Mouse (Mus musculus): ENCODE results near the gene Cfap65. TPM values are rescaled to one million over a fixed set of nuclear protein-coding genes. Genes with fewer than 3 reads are reported as not detected.

Gene Cfap65
- polyA plus RNA-seq, 1 experiment from 2014 or later, result not detected

- peaks cover 84% of the 10 kb centered on the region for H3K27me3 ChIP-seq (ENCODE audit: control insufficient read depth, insufficient read depth, low read length)
- no peak overlapping the region for H3K4me3 ChIP-seq (ENCODE audit: low read depth, low read length)
- H3K27ac ChIP-seq (replicated peaks; ENCODE audit: low read depth, low read length), result no peak overlapping the region
- no peaks in the 10 kb centered on the region; the same call in 1 of the 2 replicates for H3K9me3 ChIP-seq (ENCODE audit: control insufficient read depth, low read length)
- no peak overlapping the region for H3K9ac ChIP-seq (ENCODE audit: low read length)
- ATAC-seq (ENCODE audit: insufficient number of reproducible peaks, low FRiP score, low TSS enrichment, low read depth) (no peak), DNase-seq (ENCODE audit: low spot score) (peak; percentile 79)
- peaks cover 9% of the 10 kb centered on the region for H3K4me1 ChIP-seq (ENCODE audit: control insufficient read depth, insufficient read depth, low read length)
- 3% methylated on average over 20 of the region's 20 CpGs for WGBS
- no peak overlapping the region for H3K4me2 ChIP-seq (ENCODE audit: low read depth, severe bottlenecking)
- no peaks in the 10 kb centered on the region for H3K36me3 ChIP-seq (ENCODE audit: control insufficient read depth, insufficient read depth, low read length)
Observed at GRCm38 (mm10) chr1:74948784-74949665, 13.6 kb upstream of the Cfap65 start.

GRCm38 (mm10) chr1:74947986-74948670, 12.7 kb upstream of the Cfap65 start:
- Histone ChIP-seq H3K36me3 (ENCODE audit: control insufficient read depth, insufficient read depth, low read length) (no peaks in the 10 kb centered on the region), H3K4me3 (ENCODE audit: low read depth, low read length) (0 out of 2 replicates have a peak overlapping the region, but pooled peaks have one; percentile 9), H3K27ac (replicated peaks; ENCODE audit: low read depth, low read length) (no peak overlapping the region), H3K9ac (ENCODE audit: low read length) (no peak overlapping the region), H3K9me3 (ENCODE audit: control insufficient read depth, low read length) (no peaks in the 10 kb centered on the region; the same call in 1 of the 2 replicates), H3K27me3 (ENCODE audit: control insufficient read depth, insufficient read depth, low read length) (peaks cover 76% of the 10 kb centered on the region), H3K4me1 (ENCODE audit: control insufficient read depth, insufficient read depth, low read length) (peaks cover 9% of the 10 kb centered on the region), H3K4me2 (ENCODE audit: low read depth, severe bottlenecking) (peak overlapping the region; percentile 39)
- DNase-seq (ENCODE audit: low spot score) (peak; percentile 47), ATAC-seq (ENCODE audit: insufficient number of reproducible peaks, low FRiP score, low TSS enrichment, low read depth) (no peak)
- WGBS, result 2% methylated on average over 41 of the region's 41 CpGs

DNA sequence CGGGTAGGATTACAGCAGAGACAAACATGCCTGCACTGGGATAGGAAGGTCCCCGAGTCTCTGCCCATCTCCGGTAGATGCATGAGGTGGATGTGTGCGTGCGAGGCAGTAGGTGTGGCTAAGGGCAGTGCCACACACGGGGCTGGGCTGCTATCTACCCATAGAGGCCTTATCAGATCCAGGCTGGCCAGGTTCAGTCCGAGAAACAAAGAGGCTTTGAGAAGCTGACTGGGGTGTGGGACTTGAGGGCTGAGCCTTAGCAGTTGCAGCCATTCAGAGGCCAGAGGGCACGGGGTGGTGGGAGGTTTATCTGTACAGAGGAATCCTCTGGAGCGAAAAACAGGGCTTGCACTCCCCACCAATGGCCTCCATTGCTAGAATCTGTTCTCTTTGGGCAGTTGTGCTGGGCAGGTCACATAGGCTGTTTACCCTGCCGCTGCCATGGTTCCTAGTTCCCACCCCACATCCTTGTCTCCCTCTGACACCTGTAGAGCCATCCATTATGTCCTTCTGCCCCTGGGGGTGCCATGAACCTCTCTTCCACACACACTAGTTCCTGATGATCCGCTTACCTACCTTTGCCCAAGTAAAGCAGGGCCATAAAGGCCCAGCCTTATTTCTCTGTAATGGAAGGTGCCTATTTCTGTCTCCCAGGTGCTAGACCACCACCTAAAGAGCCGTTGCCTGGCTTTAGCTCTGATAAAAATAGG, 6.4 kb upstream of the Cfap65 start:
- no peak overlapping the region for H3K4me2 ChIP-seq (ENCODE audit: low read depth, severe bottlenecking)
- H3K4me3 ChIP-seq (ENCODE audit: low read depth, low read length), result no peak overlapping the region
- 64% methylated on average over 12 of the region's 12 CpGs for WGBS
- no peak overlapping the region for H3K27ac ChIP-seq (replicated peaks; ENCODE audit: low read depth, low read length)
- peaks cover 16% of the 10 kb centered on the region for H3K27me3 ChIP-seq (ENCODE audit: control insufficient read depth, insufficient read depth, low read length)
- DNase-seq (ENCODE audit: low spot score) (no peak), ATAC-seq (ENCODE audit: insufficient number of reproducible peaks, low FRiP score, low TSS enrichment, low read depth) (no peak)
- no peak overlapping the region for H3K9ac ChIP-seq (ENCODE audit: low read length)
- H3K4me1 ChIP-seq (ENCODE audit: control insufficient read depth, insufficient read depth, low read length), result no peaks in the 10 kb centered on the region
- no peaks in the 10 kb centered on the region for H3K9me3 ChIP-seq (ENCODE audit: control insufficient read depth, low read length)
- H3K36me3 ChIP-seq (ENCODE audit: control insufficient read depth, insufficient read depth, low read length), result no peaks in the 10 kb centered on the region

DNA sequence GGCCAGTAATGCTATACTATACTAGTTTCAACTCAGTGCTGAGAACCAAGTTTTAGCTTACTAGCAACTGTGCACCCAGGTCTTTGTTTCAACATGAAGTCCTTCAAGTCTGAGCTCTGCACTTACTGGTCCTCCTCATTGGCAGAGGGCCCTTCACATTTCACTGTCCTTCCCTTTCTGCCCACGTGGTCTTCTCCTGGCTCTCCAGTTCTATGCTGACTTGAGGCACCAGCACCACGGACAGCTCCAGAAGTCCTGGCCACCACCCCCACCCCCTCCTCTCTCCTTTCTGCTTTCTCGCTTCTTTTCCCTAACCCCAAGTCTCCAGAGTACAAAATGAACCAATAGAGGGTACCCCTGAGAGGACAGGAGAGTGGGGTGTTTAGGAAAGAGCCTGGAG, 4.4 kb upstream of the Cfap65 start:
- 4% methylated on average over 3 of the region's 3 CpGs for WGBS
- Histone ChIP-seq H3K4me3 (ENCODE audit: low read depth, low read length) (no peak overlapping the region), H3K27me3 (ENCODE audit: control insufficient read depth, insufficient read depth, low read length) (peaks cover 7% of the 10 kb centered on the region), H3K4me1 (ENCODE audit: control insufficient read depth, insufficient read depth, low read length) (no peaks in the 10 kb centered on the region), H3K9me3 (ENCODE audit: control insufficient read depth, low read length) (no peaks in the 10 kb centered on the region), H3K4me2 (ENCODE audit: low read depth, severe bottlenecking) (no peak overlapping the region), H3K36me3 (ENCODE audit: control insufficient read depth, insufficient read depth, low read length) (no peaks in the 10 kb centered on the region), H3K9ac (ENCODE audit: low read length) (no peak overlapping the region), H3K27ac (replicated peaks; ENCODE audit: low read depth, low read length) (no peak overlapping the region)
- DNase-seq (ENCODE audit: low spot score), result peak; percentile 38
- ATAC-seq (ENCODE audit: insufficient number of reproducible peaks, low FRiP score, low TSS enrichment, low read depth), result no peak

DNA sequence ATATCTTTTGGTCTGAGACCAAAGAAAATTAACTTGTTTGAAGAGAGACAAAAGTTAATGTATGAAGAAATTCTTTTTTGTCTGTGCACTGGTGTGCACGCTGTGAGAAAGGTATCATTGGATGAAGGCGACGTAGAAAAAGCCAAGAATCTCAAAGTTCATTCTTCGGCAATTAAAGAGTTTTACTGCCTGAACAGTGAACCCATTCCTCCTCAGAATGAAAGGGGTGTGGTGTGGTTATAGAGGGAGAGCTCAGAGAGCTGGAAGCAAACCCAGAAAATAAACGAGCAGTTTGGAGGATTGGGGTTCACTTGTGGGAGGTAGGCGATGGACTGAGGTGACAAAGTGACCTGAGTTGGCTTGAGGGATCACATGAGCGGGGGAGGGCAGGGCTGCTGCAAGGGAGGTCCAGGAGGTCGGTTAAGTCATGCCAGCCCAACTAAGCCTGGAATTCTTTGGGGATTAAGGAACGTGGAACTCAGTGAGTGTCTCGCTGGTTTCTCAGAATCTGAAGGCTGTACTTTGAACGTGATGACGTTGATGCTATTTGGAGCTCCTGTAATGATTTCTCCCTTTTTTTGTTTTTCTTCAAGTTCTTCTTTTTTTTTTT, 927 bp upstream of the Cfap65 start:
- Histone ChIP-seq H3K27ac (replicated peaks; ENCODE audit: low read depth, low read length) (no peak overlapping the region), H3K4me3 (ENCODE audit: low read depth, low read length) (no peak overlapping the region), H3K4me1 (ENCODE audit: control insufficient read depth, insufficient read depth, low read length) (no peaks in the 10 kb centered on the region), H3K9me3 (ENCODE audit: control insufficient read depth, low read length) (no peaks in the 10 kb centered on the region), H3K4me2 (ENCODE audit: low read depth, severe bottlenecking) (no peak overlapping the region), H3K36me3 (ENCODE audit: control insufficient read depth, insufficient read depth, low read length) (no peaks in the 10 kb centered on the region), H3K9ac (ENCODE audit: low read length) (no peak overlapping the region), H3K27me3 (ENCODE audit: control insufficient read depth, insufficient read depth, low read length) (peaks cover 5% of the 10 kb centered on the region)
- 46% methylated on average over 12 of the region's 12 CpGs for WGBS
- DNase-seq (ENCODE audit: low spot score) (no peak), ATAC-seq (ENCODE audit: insufficient number of reproducible peaks, low FRiP score, low TSS enrichment, low read depth) (no peak)

DNA sequence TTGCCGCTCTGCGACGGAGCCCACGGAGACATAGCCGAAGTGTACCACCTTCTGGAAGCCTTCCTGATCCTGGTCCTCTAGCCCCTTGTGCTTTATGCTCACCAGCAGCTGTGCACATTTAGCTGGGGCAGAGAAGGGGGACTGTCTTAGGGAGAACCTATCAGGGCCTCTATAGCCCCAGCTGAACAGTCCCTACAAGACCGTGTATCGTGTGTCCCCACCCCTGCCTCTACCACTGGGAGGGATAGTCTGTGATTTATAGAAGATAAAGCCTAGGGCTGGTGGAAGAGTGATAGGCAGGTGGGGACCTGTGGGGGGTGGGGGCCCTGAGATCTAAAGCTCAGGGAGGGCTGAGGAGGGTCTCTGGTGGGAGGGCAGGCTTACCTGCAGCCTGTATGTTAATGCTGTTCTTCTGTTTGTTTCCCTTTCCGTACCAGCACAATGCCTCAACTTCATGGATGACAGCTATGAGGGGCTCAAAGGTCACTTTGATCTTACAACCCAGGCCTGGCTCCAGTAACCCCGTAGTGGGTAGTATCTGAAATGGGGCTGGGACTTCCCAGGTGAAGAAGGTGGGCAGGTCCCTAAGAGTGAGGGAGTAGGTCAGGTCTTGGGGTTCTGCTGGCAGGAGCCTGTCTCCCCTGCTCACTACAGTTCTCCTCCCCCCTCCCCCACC, 7.6 kb downstream of the Cfap65 start:
- DNase-seq (ENCODE audit: low spot score) (no peak), ATAC-seq (ENCODE audit: insufficient number of reproducible peaks, low FRiP score, low TSS enrichment, low read depth) (no peak)
- Histone ChIP-seq H3K4me3 (ENCODE audit: low read depth, low read length) (no peak overlapping the region), H3K9ac (ENCODE audit: low read length) (no peak overlapping the region), H3K36me3 (ENCODE audit: control insufficient read depth, insufficient read depth, low read length) (no peaks in the 10 kb centered on the region), H3K9me3 (ENCODE audit: control insufficient read depth, low read length) (no peaks in the 10 kb centered on the region), H3K27ac (replicated peaks; ENCODE audit: low read depth, low read length) (no peak overlapping the region), H3K4me2 (ENCODE audit: low read depth, severe bottlenecking) (no peak overlapping the region), H3K27me3 (ENCODE audit: control insufficient read depth, insufficient read depth, low read length) (no peaks in the 10 kb centered on the region), H3K4me1 (ENCODE audit: control insufficient read depth, insufficient read depth, low read length) (no peaks in the 10 kb centered on the region)
- 77% methylated on average over 9 of the region's 9 CpGs for WGBS

- Histone ChIP-seq H3K27ac (replicated peaks; ENCODE audit: low read depth, low read length) (no peak overlapping the region), H3K36me3 (ENCODE audit: control insufficient read depth, insufficient read depth, low read length) (no peaks in the 10 kb centered on the region), H3K9ac (ENCODE audit: low read length) (no peak overlapping the region), H3K4me3 (ENCODE audit: low read depth, low read length) (no peak overlapping the region), H3K4me1 (ENCODE audit: control insufficient read depth, insufficient read depth, low read length) (no peaks in the 10 kb centered on the region), H3K9me3 (ENCODE audit: control insufficient read depth, low read length) (no peaks in the 10 kb centered on the region), H3K27me3 (ENCODE audit: control insufficient read depth, insufficient read depth, low read length) (no peaks in the 10 kb centered on the region), H3K4me2 (ENCODE audit: low read depth, severe bottlenecking) (no peak overlapping the region)
- DNase-seq (ENCODE audit: low spot score), result peak; percentile 40
- WGBS, result 38% methylated on average over 6 of the region's 6 CpGs
- ATAC-seq (ENCODE audit: insufficient number of reproducible peaks, low FRiP score, low TSS enrichment, low read depth), result no peak
Observed at GRCm38 (mm10) chr1:74926721-74927120, 8.7 kb downstream of the Cfap65 start.

All from limb, embryonic 11.5 days (tissue).